Mouse (Mus musculus) heart, adult 11 months (tissue): ENCODE measurements around the gene Txndc5.

Experiments
- DNase-seq: peaks from one replicate; pipeline ENCODE4 v3.0.0; 2022

Gene Txndc5

DNA sequence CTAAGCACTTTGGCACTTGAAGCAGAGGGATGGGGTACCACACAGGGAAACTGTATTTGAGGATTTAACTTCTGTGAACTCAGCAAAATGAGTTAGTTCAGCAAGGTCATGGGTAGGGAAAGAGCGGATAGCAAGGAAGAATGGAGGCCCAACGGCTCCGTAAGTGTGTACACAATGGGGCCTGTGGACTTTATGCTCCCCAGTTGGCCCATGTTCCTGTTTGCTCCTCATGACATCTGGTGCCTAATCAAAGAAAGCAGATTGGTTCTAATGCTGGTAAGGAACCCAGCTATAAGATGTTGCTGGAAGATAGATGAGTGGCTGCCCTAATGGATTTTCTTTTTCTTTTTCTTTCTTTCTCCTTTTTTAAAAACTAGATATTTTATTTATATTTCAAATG, 3.4 kb downstream of the Txndc5 start:
- no peak for DNase-seq

DNA sequence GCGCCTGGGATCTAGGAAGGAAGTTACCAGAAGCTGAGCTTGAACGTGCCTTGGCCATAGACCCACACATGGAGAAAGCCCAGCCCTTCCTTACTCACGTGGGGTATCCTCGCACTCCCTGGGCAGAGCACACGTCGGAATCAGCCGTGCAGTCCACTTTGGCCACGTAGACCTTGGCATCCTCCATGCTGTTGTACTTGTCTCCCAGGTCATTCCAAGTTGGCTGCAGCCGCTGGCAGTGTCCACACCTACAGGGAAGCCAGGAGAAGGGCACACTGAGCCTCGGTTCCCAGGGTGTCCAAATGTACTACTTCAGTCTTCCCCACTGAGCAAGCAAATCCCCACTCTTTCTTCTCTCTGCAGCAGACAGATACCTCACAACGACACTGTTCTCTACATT, 5.4 kb downstream of the Txndc5 start:
- no peak for DNase-seq

DNA sequence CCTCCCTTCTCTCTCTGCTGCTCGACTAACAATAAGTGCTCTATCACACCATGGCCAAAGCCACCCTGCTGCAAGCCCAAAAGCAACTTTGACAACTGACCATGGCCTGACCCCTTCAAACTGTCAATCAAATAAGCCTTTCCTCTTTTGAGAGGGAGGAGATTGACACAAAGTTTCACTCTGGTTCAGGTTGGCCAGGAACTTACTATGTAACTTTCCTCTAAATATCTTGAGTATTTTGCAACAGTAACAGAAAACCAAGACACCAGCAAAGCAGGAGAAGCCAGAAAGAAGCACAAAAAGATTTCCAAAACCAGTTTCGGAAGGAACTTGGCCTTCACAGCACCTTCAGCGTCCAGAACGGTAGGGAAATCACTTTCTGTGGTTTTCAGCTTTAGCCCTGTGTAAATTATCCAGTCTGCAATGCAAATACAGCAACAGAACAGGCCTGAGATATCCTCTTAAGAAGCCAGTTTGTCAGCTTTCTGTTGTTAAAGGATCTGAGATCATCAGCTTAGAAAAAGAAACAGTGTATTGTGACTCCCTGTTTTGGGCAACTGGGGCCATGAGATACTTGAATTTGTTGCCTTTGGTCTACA, 6.5 kb downstream of the Txndc5 start:
- DNase-seq = no peak

DNA sequence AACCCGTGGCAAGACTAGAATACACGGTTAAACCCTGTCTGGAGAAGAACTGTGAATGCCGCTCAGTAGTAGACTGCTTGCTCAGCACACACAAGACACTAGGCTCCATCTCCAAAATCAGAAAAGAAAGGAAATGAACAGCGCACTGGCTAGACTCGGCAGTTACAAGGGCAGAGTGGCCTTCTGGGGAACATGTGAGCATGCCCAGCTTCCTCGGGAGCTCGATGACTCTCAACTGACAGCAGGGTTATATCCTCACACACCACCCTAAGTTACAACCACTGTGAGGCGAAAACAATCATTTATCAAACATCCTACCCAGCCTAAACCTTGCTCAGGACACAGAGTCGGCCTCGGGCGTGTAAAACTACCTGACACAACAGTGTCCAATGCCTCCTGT, 8.3 kb downstream of the Txndc5 start:
- no peak for DNase-seq

DNA sequence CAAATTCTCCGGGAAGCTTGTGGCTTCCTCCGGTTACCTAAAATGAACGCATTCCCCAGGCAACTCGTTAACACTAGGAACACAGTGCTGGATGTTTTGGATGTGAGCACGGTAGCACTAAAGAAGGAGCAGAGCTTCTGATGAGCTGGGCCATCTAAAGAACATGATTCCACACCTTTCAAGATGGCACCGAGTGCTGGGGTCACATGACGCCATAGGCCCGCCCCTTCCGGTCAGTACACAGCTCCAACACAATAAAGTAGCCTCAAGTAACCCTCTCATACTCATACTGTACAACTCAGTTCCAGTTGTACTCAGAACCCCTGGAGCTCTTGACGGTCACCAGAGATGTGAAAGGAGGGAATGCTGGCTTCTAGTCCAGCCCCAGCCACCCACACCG, 12.0 kb downstream of the Txndc5 start:
- DNase-seq = no peak

DNA sequence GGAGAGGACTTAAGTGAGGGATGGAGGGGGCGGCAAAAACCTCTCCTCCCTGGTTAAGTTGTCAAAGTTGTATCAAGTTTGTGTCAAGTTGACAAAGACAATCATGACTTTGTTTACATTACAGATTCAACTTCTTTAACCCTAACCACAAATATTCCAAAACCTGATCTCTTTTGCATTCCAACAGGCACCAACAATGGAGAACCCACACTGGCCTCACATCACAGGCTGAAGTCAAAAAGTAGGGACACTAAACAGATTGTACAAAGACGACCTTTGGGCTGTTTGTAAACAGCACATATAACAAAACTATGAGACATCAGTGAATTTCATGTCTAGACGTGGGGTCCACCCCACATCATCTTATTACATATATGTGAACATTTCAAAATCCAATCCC, 12.8 kb downstream of the Txndc5 start:
- DNase-seq = no peak

DNA sequence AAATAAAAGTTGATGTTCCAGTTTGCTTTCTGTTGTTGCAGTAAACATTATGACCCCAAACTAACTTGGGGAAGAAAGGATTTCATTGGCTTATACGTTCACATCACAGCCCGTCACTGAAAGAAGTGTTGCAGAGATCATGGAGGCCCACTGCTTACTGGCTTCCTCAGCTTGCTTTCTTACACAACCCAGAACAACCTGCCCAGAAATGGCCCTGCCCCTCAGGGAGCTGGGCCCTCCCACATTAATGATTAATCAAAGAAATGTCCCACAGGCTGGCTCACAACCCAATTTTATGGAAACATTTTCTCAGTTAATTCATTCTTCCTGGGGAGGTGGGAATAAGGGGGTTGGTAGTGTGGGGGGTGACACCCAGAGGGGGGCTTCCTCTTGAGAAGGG, 13.2 kb downstream of the Txndc5 start:
- DNase-seq = no peak

DNA sequence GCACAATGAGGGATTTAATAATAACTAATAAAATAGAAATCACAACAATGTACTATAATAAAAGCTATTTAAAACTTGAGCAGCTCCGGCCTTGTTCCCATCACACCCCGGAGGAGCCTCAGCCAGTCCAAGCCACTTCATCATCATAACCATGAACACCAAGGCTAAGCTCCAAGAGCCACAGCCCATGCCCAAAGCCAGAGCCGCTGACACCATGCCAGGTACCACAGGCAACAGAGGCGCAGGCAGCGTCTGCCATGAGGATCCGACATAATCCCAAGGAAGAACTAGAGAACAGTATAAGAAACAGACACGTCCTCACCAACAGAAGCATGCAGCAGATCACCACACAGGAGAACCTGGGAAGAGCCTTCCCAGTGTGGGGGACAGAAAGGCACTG, 14.7 kb downstream of the Txndc5 start:
- no peak for DNase-seq

DNA sequence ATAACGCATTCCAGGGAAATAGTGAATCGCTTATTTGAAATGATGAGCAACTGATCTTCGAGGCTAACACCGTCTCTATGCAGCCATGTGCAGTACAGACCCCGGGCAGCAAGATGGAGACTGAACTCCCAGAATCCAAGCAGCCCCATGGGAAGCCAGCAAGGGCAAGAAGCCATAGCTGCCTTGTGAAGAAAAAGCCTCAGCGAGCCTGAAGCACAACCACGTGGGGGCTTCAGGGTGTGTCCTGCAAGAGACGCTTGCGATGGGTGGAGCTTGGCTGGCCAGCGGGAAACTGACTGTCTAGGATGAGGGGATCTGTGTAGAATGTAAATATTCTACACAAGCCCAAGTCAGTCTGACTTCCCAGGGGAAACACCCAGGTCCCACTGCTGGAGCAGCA, 16.6 kb downstream of the Txndc5 start:
- peak; percentile 94 for DNase-seq

DNA sequence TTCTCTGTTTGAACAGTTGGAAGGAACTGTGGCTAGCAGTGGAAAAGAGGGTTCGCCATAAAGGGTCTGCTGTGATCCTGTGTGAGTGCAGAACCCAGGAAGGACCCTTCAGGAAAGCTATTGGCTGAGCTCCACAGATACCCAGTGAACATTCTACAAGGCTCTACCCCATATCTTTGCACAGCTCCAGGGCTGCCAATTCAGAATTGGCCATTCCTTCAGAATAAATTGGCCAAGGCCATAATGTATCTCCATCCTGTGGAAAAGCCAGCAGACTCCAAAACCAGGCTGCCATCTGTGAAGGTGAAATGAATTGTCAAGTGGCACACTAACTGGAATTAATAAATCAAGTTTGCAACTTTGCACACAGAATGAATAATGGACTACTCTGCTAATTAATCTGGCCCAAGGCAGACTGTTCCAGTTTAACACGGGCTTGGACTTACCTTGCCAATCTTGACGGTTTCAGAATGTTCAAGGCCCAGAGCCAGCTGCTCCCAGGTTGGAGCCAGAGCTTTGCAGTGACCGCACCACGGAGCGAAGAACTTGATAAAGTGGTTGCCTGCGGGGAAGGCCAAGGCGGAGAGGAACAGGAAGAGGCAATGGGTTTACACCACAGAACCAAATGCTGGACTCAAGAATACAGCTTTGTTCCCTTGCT, 18.8 kb downstream of the Txndc5 start:
- DNase-seq = peak; percentile 94

DNA sequence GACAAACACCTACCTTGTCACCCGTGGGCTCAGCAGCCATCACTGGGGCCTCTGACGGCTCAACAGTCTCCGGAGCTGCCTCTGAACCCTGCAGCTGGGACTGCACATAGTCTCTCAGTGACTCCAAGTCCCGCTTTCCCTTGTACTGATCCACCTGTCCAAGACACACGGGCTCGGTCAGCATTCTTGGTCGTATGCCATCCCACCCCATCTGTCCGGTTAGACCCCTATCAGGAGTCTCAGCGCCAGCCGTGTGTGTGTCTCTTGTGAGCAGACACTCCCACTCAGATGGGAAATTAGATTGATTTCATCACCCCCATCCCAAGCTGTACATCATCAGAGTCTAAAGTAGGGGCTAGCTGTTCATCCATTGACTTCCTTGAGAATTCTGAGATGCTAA, 21.7 kb downstream of the Txndc5 start:
- no peak for DNase-seq

DNA sequence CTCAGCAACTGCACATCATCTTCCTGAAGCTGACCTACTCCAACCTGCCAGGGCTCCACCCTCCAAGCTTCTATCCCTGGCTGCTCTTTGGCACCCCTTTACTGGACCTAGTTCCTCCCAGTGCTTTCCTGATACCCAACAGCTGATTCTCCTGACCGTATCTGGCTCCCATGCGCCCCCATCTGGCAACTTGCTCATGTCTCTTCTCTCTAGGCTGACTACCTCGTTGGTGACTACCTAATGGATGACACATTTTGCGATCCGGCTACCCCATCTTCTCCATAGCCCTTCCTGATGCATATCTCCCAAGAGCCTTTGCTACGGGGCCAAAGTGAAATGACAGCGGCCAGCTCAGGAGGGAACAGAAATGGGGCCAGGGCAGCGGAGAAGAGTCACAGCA, 22.3 kb downstream of the Txndc5 start:
- peak; percentile 94 for DNase-seq

DNA sequence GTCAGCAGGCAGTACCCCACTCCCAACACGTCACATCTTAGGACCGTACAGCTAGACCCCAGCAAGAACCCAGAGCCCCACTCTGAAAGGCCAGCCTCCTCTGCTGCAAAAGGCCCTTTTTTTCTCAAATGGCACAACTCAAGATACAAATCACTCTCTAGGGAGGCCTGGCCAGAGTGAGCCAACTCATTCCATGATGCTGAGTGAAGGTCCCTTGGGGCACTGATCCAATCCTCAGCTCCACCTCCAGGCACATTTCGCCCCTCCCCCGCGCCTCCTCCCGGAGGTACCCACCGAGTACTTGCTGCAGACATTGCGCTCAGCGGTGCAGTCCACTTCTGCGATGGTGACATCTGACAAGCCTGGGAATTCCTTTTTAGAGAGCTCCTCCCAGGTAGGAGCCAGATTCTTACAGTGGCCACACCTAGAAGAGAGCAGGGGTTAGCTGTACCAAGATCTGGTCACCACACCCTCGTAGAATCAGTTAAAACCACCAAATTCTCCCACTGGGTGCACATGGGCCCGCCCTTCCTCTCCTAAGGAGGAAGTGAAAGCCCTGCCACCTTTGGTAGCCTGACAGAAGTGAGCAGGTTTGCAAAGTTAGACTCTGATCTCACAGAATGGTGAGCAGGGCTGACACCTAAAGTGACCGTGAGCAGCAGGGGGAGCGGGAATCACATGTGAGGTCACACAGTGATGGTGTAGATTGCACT, 25.3 kb downstream of the Txndc5 start:
- peak; percentile 94 for DNase-seq

DNA sequence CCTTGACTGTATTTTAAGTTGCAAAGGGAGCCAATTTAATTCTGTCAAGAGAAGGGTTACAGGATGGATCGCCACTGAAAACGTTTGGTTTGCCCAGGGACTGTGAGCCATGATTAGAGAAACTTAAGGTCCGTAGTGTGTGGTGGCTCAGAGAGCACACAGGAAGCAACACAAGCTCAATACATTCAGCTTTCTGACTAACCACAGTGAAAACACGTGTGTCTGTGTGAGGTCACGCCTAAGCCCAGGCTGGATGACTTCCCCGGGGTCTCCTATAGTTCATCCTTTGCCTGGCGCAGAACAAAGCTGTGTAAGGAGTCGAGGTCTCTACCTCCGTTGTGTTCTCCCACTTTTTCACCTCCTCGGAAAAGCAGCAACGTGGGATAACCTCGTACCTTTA, 27.3 kb downstream of the Txndc5 start:
- DNase-seq = no peak

DNA sequence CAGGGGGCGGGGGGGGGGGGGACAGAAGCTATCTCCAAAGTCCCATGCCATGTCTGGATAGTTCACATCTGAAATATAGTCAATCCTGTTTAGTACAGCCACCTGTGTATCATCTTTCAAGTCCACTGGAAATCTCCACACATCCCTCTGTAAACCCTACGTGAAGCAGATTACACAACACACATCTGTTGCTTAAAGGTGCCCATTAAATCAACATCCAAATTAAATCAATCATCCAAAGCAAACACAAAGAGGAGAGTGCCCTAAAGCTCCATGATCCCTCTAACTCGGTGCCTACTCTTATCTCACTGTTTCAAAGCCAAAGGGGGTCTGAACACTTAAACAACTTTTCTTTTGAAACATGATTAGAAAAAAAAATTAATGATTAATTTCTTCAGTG, 31.9 kb downstream of the Txndc5 start:
- DNase-seq = no peak

DNA sequence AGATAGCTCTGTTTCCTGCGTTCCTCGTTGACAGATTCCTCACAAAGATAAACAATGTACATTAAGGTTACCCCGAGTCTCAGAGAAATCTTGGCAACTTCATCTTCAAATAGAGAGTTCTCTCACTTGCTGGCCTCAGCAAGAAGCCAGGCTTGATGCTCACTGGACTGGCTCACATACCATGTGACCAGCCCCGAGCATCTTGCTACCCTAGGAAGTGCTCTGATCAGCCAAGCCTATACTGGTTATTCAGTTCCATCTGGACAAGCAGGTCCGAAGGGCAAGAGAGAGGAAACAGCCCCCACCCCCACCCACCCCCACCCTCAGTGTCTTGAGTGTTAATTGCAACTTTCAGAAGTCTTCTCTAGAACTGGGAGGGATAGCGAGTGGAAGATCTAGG, 41.9 kb downstream of the Txndc5 start:
- no peak for DNase-seq

DNA sequence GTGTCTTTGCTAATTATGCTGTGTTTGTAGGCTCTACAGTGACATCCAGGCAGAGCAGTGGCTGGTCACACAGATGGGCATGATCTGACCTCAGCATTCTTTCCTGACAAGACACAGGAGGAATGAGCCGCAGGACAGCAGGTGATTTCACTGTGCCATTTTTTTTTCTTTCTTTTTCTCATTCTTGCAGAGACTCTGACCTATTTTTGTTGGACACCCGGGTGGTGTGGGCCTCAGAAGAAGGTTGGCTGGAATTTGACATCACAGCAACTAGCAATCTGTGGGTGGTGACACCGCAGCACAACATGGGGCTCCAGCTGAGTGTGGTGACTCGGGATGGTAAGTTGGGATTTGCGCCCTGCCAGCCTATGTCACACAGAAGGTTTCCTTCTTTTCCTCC, 43.9 kb downstream of the Txndc5 start:
- DNase-seq = no peak

DNA sequence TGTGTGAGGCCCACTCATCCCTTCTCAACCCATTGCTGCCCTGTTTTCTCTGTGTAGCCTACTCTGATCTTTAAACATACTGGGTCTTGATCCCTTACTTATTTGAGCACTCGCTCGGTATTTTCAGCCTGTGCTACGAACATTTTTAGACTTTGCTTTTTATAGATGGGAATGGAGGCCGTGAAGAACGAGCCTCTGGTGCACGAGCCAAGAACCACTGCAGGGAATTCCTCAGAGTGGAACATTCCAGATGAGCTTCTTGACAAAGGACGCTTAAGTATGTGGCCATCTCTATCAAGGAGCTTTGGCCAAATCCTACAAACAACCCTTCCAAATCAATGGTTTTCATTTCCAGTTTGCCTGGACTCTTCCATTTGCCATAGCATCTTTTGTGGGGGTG, 47.6 kb downstream of the Txndc5 start:
- no peak for DNase-seq

DNA sequence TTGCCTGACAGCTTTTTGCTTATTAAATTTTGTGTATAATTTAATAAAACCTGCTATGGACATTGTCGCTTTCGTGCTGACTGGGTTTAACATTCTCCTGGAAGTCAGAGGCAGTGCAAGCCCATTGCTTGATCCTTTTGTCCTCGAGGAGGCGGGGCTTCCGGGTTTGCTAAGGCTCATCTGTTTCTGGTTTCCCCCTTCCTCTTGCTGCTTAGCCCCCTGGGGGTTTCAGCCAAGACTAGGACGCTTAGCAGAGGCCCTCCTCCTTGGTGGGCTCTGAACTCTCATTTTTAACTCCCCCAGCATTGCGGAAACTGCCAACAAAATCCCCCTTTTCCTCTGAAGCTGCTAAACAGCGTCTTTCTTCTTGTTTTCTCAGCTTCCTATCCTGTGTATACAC, 51.7 kb downstream of the Txndc5 start:
- peak; percentile 71 for DNase-seq

DNA sequence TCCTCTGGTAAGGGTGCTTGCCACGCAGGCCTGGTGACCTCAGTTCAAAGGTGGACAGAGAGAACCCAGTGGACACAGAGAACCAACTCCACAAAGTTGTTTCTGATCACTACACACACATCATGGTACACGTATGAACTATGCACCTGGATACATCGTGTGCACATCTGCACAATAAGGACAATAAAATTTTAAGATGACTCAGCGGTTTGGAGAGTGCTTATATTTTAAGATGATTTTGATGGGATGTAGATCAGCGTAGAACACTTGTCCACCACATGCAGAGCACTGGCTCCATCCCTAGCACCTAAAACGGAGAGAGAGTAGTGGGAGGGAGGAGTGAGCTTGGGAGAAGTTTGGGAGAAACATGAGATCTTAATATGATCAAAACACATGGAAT, 55.1 kb downstream of the Txndc5 start:
- DNase-seq = no peak

DNA sequence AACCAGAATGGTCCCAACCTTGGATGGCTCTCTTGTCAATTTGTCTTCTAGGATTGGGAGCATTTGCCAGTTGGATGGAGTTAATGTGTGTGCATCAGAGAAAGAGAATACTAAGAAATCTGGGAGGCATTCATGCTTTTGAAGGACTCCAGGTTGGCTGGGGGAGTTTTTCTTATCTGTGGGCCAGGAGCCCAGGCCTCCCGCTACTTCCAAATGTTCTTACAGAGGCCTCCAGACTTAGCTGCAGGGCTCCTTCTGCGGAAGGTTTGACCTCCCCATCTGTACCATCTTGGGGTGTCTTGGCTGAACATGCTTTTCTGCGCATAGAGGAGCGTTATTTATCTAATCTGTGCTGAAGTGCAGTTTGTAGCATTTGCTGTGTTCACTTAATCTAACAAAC, 56.0 kb downstream of the Txndc5 start:
- DNase-seq = peak; percentile 79

DNA sequence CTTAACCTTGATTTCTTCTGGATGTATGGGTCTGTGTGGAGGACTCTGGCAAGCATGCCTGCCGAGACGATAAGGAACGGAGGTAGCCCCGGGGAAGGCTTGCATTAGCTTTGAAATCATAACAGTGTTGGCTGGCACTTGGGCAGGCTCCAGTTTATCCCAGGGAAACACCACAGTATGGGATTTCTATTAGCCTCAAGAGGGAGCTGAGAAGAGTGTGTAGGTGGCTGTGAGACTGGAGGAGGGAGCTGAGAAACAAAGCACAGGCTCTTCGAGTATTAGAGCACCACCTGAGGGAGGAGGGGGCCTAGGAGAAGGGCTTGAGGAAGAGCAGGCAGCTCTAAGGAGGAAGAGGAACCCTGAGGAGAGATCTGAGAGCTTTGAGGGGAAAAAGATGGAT, 57.7 kb downstream of the Txndc5 start:
- peak; percentile 76 for DNase-seq

DNA sequence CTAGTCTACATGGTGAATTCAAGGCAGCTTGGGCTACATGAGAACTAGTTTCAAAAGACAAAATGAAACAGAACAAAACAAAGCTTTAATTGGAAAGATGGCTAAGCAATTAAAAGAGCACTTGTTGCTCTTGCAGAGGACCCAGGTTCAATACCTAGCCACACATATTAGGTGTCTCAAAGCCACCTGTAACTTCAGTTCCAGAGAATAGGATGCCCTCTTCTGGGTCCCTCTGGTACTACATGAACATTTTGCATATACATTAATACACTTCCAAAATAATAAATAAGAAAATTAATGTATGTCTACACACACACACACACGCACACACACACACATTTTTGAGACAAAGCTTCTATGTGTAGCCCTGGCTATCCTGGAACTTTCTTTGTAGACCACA, 65.2 kb downstream of the Txndc5 start:
- no peak for DNase-seq

DNA sequence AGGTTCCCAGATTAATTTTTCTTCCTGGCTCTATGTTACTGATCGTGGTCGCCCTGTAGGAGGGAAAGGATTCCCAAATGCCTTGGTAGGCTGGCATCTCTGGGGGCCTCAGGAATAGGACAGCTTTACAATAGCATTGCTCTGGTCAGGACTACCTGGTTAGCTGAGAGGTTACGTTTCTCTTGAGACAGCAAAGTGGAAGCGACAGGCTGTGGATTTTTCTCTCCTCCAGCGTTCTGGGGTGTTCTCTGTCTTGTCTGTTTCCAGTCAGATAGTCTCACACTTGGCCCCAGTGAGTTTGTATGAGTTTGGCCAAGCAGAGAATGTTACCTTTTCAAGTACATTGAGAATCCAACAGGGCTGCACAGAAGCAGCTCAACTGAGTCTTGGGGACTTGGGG, 77.2 kb downstream of the Txndc5 start:
- DNase-seq = no peak
